Mouse (Mus musculus) limb, embryonic 15.5 days (tissue): ENCODE measurements around the gene Nav2. TPM values are rescaled to one million over a fixed set of nuclear protein-coding genes. Genes with fewer than 3 reads are reported as not detected.

Source experiments
- ATAC-seq: fragments of 200-750 bp; cut with Nextera tagmentation; 2 replicates; pipeline ENCODE4 v1.8.0; 2017; ENCODE audit warnings: low read depth, moderate TSS enrichment; ENCODE audit not compliant: insufficient number of reproducible peaks, low FRiP score, low TSS enrichment
- H3K27ac ChIP-seq: fragments of 300-500 bp; sonication (generic); 2 replicates; pipeline ENCODE4 v1.5.1; 2015; ENCODE audit warnings: moderate library complexity, mild to moderate bottlenecking, inconsistent platforms
- H3K27me3 ChIP-seq: fragments of 300-500 bp; sonication (generic); 2 replicates; pipeline ENCODE4 v1.6.1; 2015; ENCODE audit warnings: inconsistent platforms
- H3K36me3 ChIP-seq: fragments of 300-500 bp; sonication (generic); 2 replicates; pipeline ENCODE4 v1.6.1; 2015; ENCODE audit warnings: inconsistent platforms
- H3K4me1 ChIP-seq: fragments of 300-500 bp; sonication (generic); 2 replicates; pipeline ENCODE4 v1.6.1; 2015; ENCODE audit warnings: inconsistent platforms
- H3K4me2 ChIP-seq: fragments of 300-500 bp; sonication (generic); 2 replicates; pipeline ENCODE4 v1.6.1; 2015; ENCODE audit warnings: mild to moderate bottlenecking, inconsistent platforms
- H3K4me3 ChIP-seq: fragments of 300-500 bp; sonication (generic); 2 replicates; pipeline ENCODE4 v1.5.1; 2015; ENCODE audit warnings: mild to moderate bottlenecking, inconsistent platforms
- H3K9ac ChIP-seq: fragments of 300-500 bp; sonication (generic); 2 replicates; pipeline ENCODE4 v1.6.1; 2015; ENCODE audit warnings: inconsistent platforms
- H3K9me3 ChIP-seq: fragments of 300-500 bp; sonication (generic); 2 replicates; pipeline ENCODE4 v1.6.1; 2016; ENCODE audit warnings: inconsistent platforms
- WGBS: fragments of 180-500 bp; shearing (Covaris S2); methylation state at CpG from one replicate; pipeline ENCODE4 v1.1.7; 2015; 5-methylcytosine and 5-hydroxymethylcytosine counted together
- polyA plus RNA-seq: library from polyadenylated mRNA; unstranded; fragments of >200 nt; fragmentation: Nextera tagmentation; extraction: Ambion mirVana; gene quantifications from 2 replicates; pipeline ENCODE4 v1.2.1, GENCODE M21; 2015

Gene Nav2
- polyA plus RNA-seq, 1 experiment from 2014 or later, result 17.3 TPM

GRCm38 (mm10) chr7:49440333-49440969 is 531.9 kb downstream of the Nav2 start:
- H3K4me3 ChIP-seq, result no peak overlapping the region
- H3K9ac ChIP-seq, result no peak overlapping the region
- H3K27ac ChIP-seq, result no peak overlapping the region
- ATAC-seq, result no peak
- H3K27me3 ChIP-seq, result no peaks in the 10 kb centered on the region
- 88% methylated on average over 14 of the region's 14 CpGs for WGBS
- H3K9me3 ChIP-seq, result no peaks in the 10 kb centered on the region
- no peaks in the 10 kb centered on the region for H3K36me3 ChIP-seq
- H3K4me1 ChIP-seq, result peaks cover 24% of the 10 kb centered on the region
- H3K4me2 ChIP-seq, result no peak overlapping the region

- Histone ChIP-seq H3K36me3 (no peaks in the 10 kb centered on the region), H3K27me3 (no peaks in the 10 kb centered on the region), H3K4me3 (no peak overlapping the region), H3K4me2 (no peak overlapping the region), H3K9me3 (no peaks in the 10 kb centered on the region), H3K4me1 (peaks cover 21% of the 10 kb centered on the region), H3K27ac (no peak overlapping the region), H3K9ac (no peak overlapping the region)
- 51% methylated on average over 8 of the region's 8 CpGs for WGBS
- no peak for ATAC-seq
Measured at GRCm38 (mm10) chr7:49442174-49442573, 533.7 kb downstream of the Nav2 start.

- Histone ChIP-seq H3K9me3 (no peaks in the 10 kb centered on the region), H3K27ac (no peak overlapping the region), H3K36me3 (peaks cover 6% of the 10 kb centered on the region; the same call in 1 of the 2 replicates), H3K9ac (no peak overlapping the region), H3K4me3 (no peak overlapping the region), H3K4me2 (no peak overlapping the region), H3K4me1 (peaks cover 22% of the 10 kb centered on the region), H3K27me3 (no peaks in the 10 kb centered on the region)
- WGBS, result 55% methylated on average over 3 of the region's 3 CpGs
- no peak for ATAC-seq
Measured at GRCm38 (mm10) chr7:49448580-49448979, 540.1 kb downstream of the Nav2 start.

DNA sequence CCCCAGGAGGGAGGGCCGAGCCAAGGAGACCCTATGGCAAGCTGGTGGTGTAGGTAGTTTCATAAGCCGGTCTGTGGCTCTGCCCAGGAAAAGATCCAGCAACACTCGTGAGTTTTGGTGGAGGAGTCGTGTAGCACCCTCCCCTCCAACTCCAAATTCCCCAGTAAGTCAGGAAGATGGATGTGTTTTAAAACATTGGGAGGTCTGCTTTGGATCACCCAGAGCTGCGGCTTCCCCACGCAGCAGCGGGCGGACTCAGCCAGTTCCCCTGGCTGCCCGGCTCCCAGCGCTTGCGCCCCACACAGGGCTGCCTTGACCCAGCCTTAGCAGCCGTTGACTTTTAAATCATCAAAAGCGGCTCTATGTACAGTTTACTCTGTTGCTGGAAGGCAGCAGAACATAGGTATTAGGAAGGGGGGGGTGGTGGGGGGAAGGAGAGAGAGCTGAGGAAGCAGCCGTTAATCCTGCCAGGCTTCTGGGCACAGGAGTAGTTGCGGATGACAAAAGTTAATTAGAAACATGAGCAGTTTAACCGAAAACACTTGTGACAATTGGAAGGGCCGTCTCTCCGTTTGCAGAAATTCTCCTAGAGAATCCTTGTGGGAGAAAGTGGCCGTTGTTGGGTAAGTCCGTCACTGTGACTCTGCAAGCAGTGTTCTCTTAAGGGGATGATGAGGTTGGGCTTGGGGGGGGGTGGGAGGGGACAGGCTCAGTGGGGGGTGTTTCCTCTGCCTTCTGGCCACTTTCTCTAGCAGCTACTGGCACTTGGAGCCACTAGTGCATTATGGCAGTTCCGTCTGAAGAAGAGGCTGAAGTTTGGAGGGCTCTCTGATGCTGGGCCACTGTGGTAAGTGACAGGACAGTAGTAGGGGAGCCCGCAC is 542.0 kb downstream of the Nav2 start:
- ATAC-seq, result peak; percentile 53; the same call in 1 of the 2 replicates
- no peaks in the 10 kb centered on the region for H3K9me3 ChIP-seq
- peaks cover 22% of the 10 kb centered on the region for H3K4me1 ChIP-seq
- 7% methylated on average over 22 of the region's 22 CpGs for WGBS
- H3K36me3 ChIP-seq, result peaks cover 6% of the 10 kb centered on the region
- H3K9ac ChIP-seq, result no peak overlapping the region
- H3K27me3 ChIP-seq, result no peaks in the 10 kb centered on the region
- peak overlapping the region; percentile 43 for H3K4me2 ChIP-seq
- peak overlapping the region; percentile 76 for H3K27ac ChIP-seq
- H3K4me3 ChIP-seq, result peak overlapping the region; percentile 18

- 70% methylated on average over 10 of the region's 10 CpGs for WGBS
- peak overlapping the region; percentile 9; the same call in 1 of the 2 replicates for H3K27ac ChIP-seq
- peaks cover 6% of the 10 kb centered on the region for H3K36me3 ChIP-seq
- no peak overlapping the region for H3K9ac ChIP-seq
- no peaks in the 10 kb centered on the region for H3K9me3 ChIP-seq
- H3K4me3 ChIP-seq, result no peak overlapping the region
- H3K4me2 ChIP-seq, result peak overlapping the region; percentile 43; the same call in 1 of the 2 replicates
- H3K4me1 ChIP-seq, result peaks cover 22% of the 10 kb centered on the region
- ATAC-seq, result no peak
- H3K27me3 ChIP-seq, result no peaks in the 10 kb centered on the region
Measured at GRCm38 (mm10) chr7:49451240-49451639, 542.7 kb downstream of the Nav2 start.

- Histone ChIP-seq H3K4me3 (no peak overlapping the region), H3K9ac (no peak overlapping the region), H3K9me3 (no peaks in the 10 kb centered on the region), H3K27me3 (no peaks in the 10 kb centered on the region), H3K27ac (no peak overlapping the region), H3K4me1 (peaks cover 22% of the 10 kb centered on the region), H3K36me3 (peaks cover 6% of the 10 kb centered on the region), H3K4me2 (no peak overlapping the region)
- ATAC-seq, result no peak
- 82% methylated on average over 11 of the region's 11 CpGs for WGBS
Measured at GRCm38 (mm10) chr7:49452274-49452673, 543.8 kb downstream of the Nav2 start.

DNA sequence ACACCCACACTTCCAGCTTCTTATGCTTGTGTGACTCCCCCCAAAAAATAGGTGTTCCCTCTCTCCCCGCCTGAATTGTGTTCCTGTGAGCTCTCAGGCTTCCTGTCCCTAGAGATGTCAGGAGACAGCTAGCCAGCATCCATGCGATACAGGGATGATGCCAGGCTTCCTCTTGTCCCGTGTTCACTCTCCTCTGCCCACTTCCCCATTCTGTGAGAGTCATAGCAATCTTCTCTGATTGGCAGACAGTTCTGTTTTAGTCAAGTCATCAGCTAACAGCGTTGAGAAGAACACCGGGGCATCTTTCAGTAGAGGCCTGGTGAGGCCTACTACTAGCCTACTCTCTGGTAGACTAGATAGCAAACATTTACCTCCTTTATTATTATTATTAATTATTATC is 546.1 kb downstream of the Nav2 start:
- Histone ChIP-seq H3K9ac (no peak overlapping the region), H3K4me3 (no peak overlapping the region), H3K4me1 (peaks cover 18% of the 10 kb centered on the region), H3K27ac (no peak overlapping the region), H3K9me3 (no peaks in the 10 kb centered on the region), H3K36me3 (peaks cover 6% of the 10 kb centered on the region), H3K27me3 (no peaks in the 10 kb centered on the region), H3K4me2 (no peak overlapping the region)
- 86% methylated on average over 5 of the region's 5 CpGs for WGBS
- ATAC-seq, result no peak

- no peak overlapping the region for H3K4me3 ChIP-seq
- no peak overlapping the region for H3K27ac ChIP-seq
- no peak for ATAC-seq
- H3K4me2 ChIP-seq, result no peak overlapping the region
- no peaks in the 10 kb centered on the region for H3K27me3 ChIP-seq
- no peak overlapping the region for H3K9ac ChIP-seq
- H3K9me3 ChIP-seq, result no peaks in the 10 kb centered on the region
- peaks cover 3% of the 10 kb centered on the region; the same call in 1 of the 2 replicates for H3K4me1 ChIP-seq
- WGBS, result 53% methylated on average over 2 of the region's 2 CpGs
- H3K36me3 ChIP-seq, result peaks cover 6% of the 10 kb centered on the region
Measured at GRCm38 (mm10) chr7:49456148-49456547, 547.6 kb downstream of the Nav2 start.

DNA sequence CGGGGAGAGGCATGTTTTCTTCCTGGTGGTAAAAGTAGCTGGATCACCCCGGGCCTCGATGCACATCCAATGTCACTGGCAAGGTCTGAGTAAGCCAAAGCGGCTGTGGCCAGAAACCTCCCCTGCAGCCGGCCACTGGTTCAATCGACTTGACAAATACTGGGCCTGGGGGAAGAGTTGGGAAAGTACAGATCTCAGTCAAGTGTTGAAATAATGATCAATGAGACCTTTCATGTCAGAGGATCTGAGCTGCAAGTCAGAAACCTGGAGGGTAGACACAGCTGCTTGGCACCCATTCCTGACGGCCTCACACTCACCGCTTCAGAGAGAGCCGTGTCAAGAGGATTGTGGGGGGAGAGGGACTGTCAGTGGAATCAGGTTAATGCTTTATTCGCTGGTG is 548.9 kb downstream of the Nav2 start:
- no peaks in the 10 kb centered on the region for H3K27me3 ChIP-seq
- no peak for ATAC-seq
- H3K27ac ChIP-seq, result no peak overlapping the region
- H3K4me3 ChIP-seq, result no peak overlapping the region
- peaks cover 5% of the 10 kb centered on the region for H3K36me3 ChIP-seq
- no peak overlapping the region for H3K4me2 ChIP-seq
- H3K9me3 ChIP-seq, result no peaks in the 10 kb centered on the region
- no peak overlapping the region for H3K9ac ChIP-seq
- peaks cover 6% of the 10 kb centered on the region; the same call in 1 of the 2 replicates for H3K4me1 ChIP-seq
- 52% methylated on average over 10 of the region's 10 CpGs for WGBS

- no peak for ATAC-seq
- WGBS, result 83% methylated on average over 10 of the region's 10 CpGs
- H3K27ac ChIP-seq, result no peak overlapping the region
Measured at GRCm38 (mm10) chr7:49457890-49458289, 549.4 kb downstream of the Nav2 start.

GRCm38 (mm10) chr7:49462328-49462811 is 553.9 kb downstream of the Nav2 start:
- Histone ChIP-seq H3K9me3 (no peaks in the 10 kb centered on the region), H3K27ac (peak overlapping the region; percentile 43), H3K36me3 (peaks cover 15% of the 10 kb centered on the region; the same call in 1 of the 2 replicates), H3K4me3 (peak overlapping the region; percentile 16), H3K4me1 (peaks cover 9% of the 10 kb centered on the region; the same call in 1 of the 2 replicates), H3K9ac (no peak overlapping the region), H3K27me3 (no peaks in the 10 kb centered on the region), H3K4me2 (peak overlapping the region; percentile 31)
- no peak for ATAC-seq
- 8% methylated on average over 10 of the region's 10 CpGs for WGBS

More at GRCm38 (mm10) chr7:49457890-49458289, 549.4 kb downstream of the Nav2 start:
- Histone ChIP-seq H3K9me3 (no peaks in the 10 kb centered on the region), H3K4me1 (peaks cover 9% of the 10 kb centered on the region; the same call in 1 of the 2 replicates), H3K4me2 (no peak overlapping the region), H3K9ac (no peak overlapping the region), H3K27me3 (no peaks in the 10 kb centered on the region), H3K4me3 (no peak overlapping the region), H3K36me3 (no peaks in the 10 kb centered on the region; the same call in none of the 2 replicates)

GRCm38 (mm10) chr7:49467861-49468260 is 559.3 kb downstream of the Nav2 start:
- Histone ChIP-seq H3K27ac (no peak overlapping the region), H3K9me3 (no peaks in the 10 kb centered on the region), H3K4me3 (no peak overlapping the region), H3K27me3 (no peaks in the 10 kb centered on the region), H3K36me3 (peaks cover 15% of the 10 kb centered on the region; the same call in 1 of the 2 replicates), H3K4me2 (no peak overlapping the region), H3K4me1 (no peaks in the 10 kb centered on the region), H3K9ac (no peak overlapping the region)
- WGBS, result 35% methylated on average over 10 of the region's 10 CpGs
- no peak for ATAC-seq
